Mouse (Mus musculus): ENCODE data around the gene Tmem135.

- TF ChIP-seq CTCF (IDR thresholded peaks at IDR 0.05; ENCODE audit: extremely low read depth, insufficient read depth, insufficient read length, insufficient replicate concordance) = no peak
- no peak for TF ChIP-seq POLR2A (IDR thresholded peaks at IDR 0.05; ENCODE audit: low read depth, low read length)
These were observed 15.1 kb upstream of the Tmem135 start for GRCm38 (mm10) chr7:89418917-89419679.

Data from spleen, adult 2 months (tissue).